Mouse (Mus musculus): ENCODE results near the gene Ccdc141. TPM values are rescaled to one million over a fixed set of nuclear protein-coding genes. Genes with fewer than 3 reads are reported as not detected.

The Ccdc141 gene
- total RNA-seq, 1 experiment = 3.3 TPM

GRCm38 (mm10) chr2:77171444-77172240 is 1.2 kb upstream of the Ccdc141 start:
- no peak for DNase-seq (ENCODE audit: low read depth, low spot score)
- in situ Hi-C loops (cut with MboI; ENCODE audit: low sequenced_read_pairs in 2 of 2, unreplicated experiment in 2 of 2) = no loop called here
- Histone ChIP-seq H3K9me3 (ENCODE audit: control insufficient read depth, insufficient read depth, low read depth, low read length) (no peaks in the 10 kb centered on the region), H3K4me3 (ENCODE audit: insufficient read depth in 1 of 2, low read depth in 1 of 2, low read length in 2 of 2, poor library complexity in 1 of 2, severe bottlenecking in 1 of 2) (peak overlapping the region; percentile 3 to 53; a peak in 3 of 4 replicates), H3K4me1 (ENCODE audit: control insufficient read depth in 2 of 2, insufficient read depth in 2 of 2, low read length in 2 of 2, poor library complexity in 1 of 2) (peaks cover 12 to 14% of the 10 kb centered on the region in 2 experiments), H3K36me3 (ENCODE audit: control insufficient read depth, insufficient read depth, low read length, poor library complexity, severe bottlenecking) (no peaks in the 10 kb centered on the region), H3K27ac (ENCODE audit: insufficient read depth, low read depth, low read length, poor library complexity, severe bottlenecking) (no peak overlapping the region), H3K9ac (ENCODE audit: insufficient read depth, low read depth, low read length, poor library complexity, severe bottlenecking) (no peak overlapping the region)
- TF ChIP-seq ZNF384 (IDR thresholded peaks at IDR 0.05; ENCODE audit: low read depth, low read length) (no peak), MAFK (IDR thresholded peaks at IDR 0.05; ENCODE audit: insufficient read depth, low read depth, low read length) (no peak), HCFC1 (IDR thresholded peaks at IDR 0.05; ENCODE audit: borderline replicate concordance, insufficient read depth, low read length) (no peak), ZC3H11A (IDR thresholded peaks at IDR 0.05; ENCODE audit: borderline replicate concordance, low read depth, low read length) (no peak), CHD2 (IDR thresholded peaks at IDR 0.05; ENCODE audit: low read depth, low read length) (no peak)

- Histone ChIP-seq H3K9me3 (ENCODE audit: control insufficient read depth, insufficient read depth, low read depth, low read length) (no peaks in the 10 kb centered on the region), H3K36me3 (ENCODE audit: control insufficient read depth, insufficient read depth, low read length, poor library complexity, severe bottlenecking) (no peaks in the 10 kb centered on the region), H3K4me1 (ENCODE audit: control insufficient read depth in 2 of 2, insufficient read depth in 2 of 2, low read length in 2 of 2, poor library complexity in 1 of 2) (peaks cover 8 to 12% of the 10 kb centered on the region in 2 experiments; a peak in 3 of 4 replicates), H3K4me3 (ENCODE audit: insufficient read depth in 1 of 2, low read depth in 1 of 2, low read length in 2 of 2, poor library complexity in 1 of 2, severe bottlenecking in 1 of 2) (peak overlapping the region; percentile 50 to 68), H3K27ac (ENCODE audit: insufficient read depth, low read depth, low read length, poor library complexity, severe bottlenecking) (no peak overlapping the region), H3K9ac (ENCODE audit: insufficient read depth, low read depth, low read length, poor library complexity, severe bottlenecking) (peak overlapping the region; percentile 18)
- in situ Hi-C loops (cut with MboI; ENCODE audit: low sequenced_read_pairs in 2 of 2, unreplicated experiment in 2 of 2) = no loop called here
- DNase-seq (ENCODE audit: low read depth, low spot score) = peak; percentile 40
- TF ChIP-seq ZNF384 (IDR thresholded peaks at IDR 0.05; ENCODE audit: low read depth, low read length) (no peak), CHD2 (IDR thresholded peaks at IDR 0.05; ENCODE audit: low read depth, low read length) (no peak), MAFK (IDR thresholded peaks at IDR 0.05; ENCODE audit: insufficient read depth, low read depth, low read length) (no peak)
Observed at GRCm38 (mm10) chr2:77169916-77170632, 362 bp downstream of the Ccdc141 start.

GRCm38 (mm10) chr2:77169218-77169617 is 1.2 kb downstream of the Ccdc141 start:
- no peak overlapping the region for H3K9ac ChIP-seq (ENCODE audit: insufficient read depth, low read depth, low read length, poor library complexity, severe bottlenecking)
- peaks cover 8 to 12% of the 10 kb centered on the region in 2 experiments; a peak in 3 of 4 replicates for H3K4me1 ChIP-seq (ENCODE audit: control insufficient read depth in 2 of 2, insufficient read depth in 2 of 2, low read length in 2 of 2, poor library complexity in 1 of 2)
- no peak overlapping the region for H3K27ac ChIP-seq (ENCODE audit: insufficient read depth, low read depth, low read length, poor library complexity, severe bottlenecking)
- TF ChIP-seq ZC3H11A (IDR thresholded peaks at IDR 0.05; ENCODE audit: borderline replicate concordance, low read depth, low read length) (no peak), CHD2 (IDR thresholded peaks at IDR 0.05; ENCODE audit: low read depth, low read length) (no peak), MAFK (IDR thresholded peaks at IDR 0.05; ENCODE audit: insufficient read depth, low read depth, low read length) (no peak), ZNF384 (IDR thresholded peaks at IDR 0.05; ENCODE audit: low read depth, low read length) (no peak), HCFC1 (IDR thresholded peaks at IDR 0.05; ENCODE audit: borderline replicate concordance, insufficient read depth, low read length) (no peak)
- H3K36me3 ChIP-seq (ENCODE audit: control insufficient read depth, insufficient read depth, low read length, poor library complexity, severe bottlenecking) = no peaks in the 10 kb centered on the region
- no peaks in the 10 kb centered on the region for H3K9me3 ChIP-seq (ENCODE audit: control insufficient read depth, insufficient read depth, low read depth, low read length)
- H3K4me3 ChIP-seq (ENCODE audit: insufficient read depth in 1 of 2, low read depth in 1 of 2, low read length in 2 of 2, poor library complexity in 1 of 2, severe bottlenecking in 1 of 2) = no peak overlapping the region
- in situ Hi-C loops (cut with MboI; ENCODE audit: low sequenced_read_pairs in 2 of 2, unreplicated experiment in 2 of 2) = no loop called here
- DNase-seq (ENCODE audit: low read depth, low spot score) = no peak

DNA sequence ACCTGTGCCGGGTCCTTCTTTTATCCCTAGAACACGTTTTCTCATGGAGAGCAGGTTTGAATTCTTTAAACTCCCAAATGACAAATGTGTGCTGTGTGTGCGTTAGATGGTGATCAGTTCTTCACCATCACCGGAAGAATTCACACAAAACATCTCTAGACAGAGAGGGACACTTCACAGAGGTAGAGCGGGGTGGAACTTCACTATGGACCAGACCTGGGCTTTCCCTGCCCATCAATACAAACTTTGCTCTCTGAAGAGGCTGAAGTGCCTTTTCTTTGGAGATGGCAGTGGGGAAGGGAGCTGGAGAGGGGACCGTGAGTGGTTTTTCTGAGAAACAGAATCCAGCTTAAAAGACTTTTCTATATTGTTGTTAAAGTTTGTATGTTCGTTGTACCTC is 1.7 kb downstream of the Ccdc141 start:
- no peak overlapping the region for H3K27ac ChIP-seq (ENCODE audit: insufficient read depth, low read depth, low read length, poor library complexity, severe bottlenecking)
- TF ChIP-seq ZC3H11A (IDR thresholded peaks at IDR 0.05; ENCODE audit: borderline replicate concordance, low read depth, low read length) = no peak
- TF ChIP-seq ZNF384 (IDR thresholded peaks at IDR 0.05; ENCODE audit: low read depth, low read length) = no peak
- no peak for TF ChIP-seq HCFC1 (IDR thresholded peaks at IDR 0.05; ENCODE audit: borderline replicate concordance, insufficient read depth, low read length)
- TF ChIP-seq MAFK (IDR thresholded peaks at IDR 0.05; ENCODE audit: insufficient read depth, low read depth, low read length) = no peak
- no peak for TF ChIP-seq CHD2 (IDR thresholded peaks at IDR 0.05; ENCODE audit: low read depth, low read length)
- no peak overlapping the region for H3K9ac ChIP-seq (ENCODE audit: insufficient read depth, low read depth, low read length, poor library complexity, severe bottlenecking)
- no peaks in the 10 kb centered on the region for H3K9me3 ChIP-seq (ENCODE audit: control insufficient read depth, insufficient read depth, low read depth, low read length)
- DNase-seq (ENCODE audit: low read depth, low spot score) = no peak
- in situ Hi-C loops (cut with MboI; ENCODE audit: low sequenced_read_pairs in 2 of 2, unreplicated experiment in 2 of 2) = no loop called here
- no peaks in the 10 kb centered on the region for H3K36me3 ChIP-seq (ENCODE audit: control insufficient read depth, insufficient read depth, low read length, poor library complexity, severe bottlenecking)
- peaks cover 8 to 12% of the 10 kb centered on the region in 2 experiments; a peak in 3 of 4 replicates for H3K4me1 ChIP-seq (ENCODE audit: control insufficient read depth in 2 of 2, insufficient read depth in 2 of 2, low read length in 2 of 2, poor library complexity in 1 of 2)
- no peak overlapping the region for H3K4me3 ChIP-seq (ENCODE audit: insufficient read depth in 1 of 2, low read depth in 1 of 2, low read length in 2 of 2, poor library complexity in 1 of 2, severe bottlenecking in 1 of 2)

Data from ES-E14 (cell line).